Mouse (Mus musculus): ENCODE measurements at regions not wholly inside any gene's neighbourhood (a gene's known extent, or its start where the extent isn't known, plus 50 kb on each side); places are given as distances from the start of the nearest gene placed in this dataset.

- no peak for TF ChIP-seq CTCF (IDR thresholded peaks at IDR 0.05; ENCODE audit: low read depth)
- no peak for TF ChIP-seq EP300 (optimal IDR thresholded peaks at IDR 0.05)
These were observed 94.7 kb upstream of the Jazf1 start for GRCm38 (mm10) chr6:53163091-53163490.
